Mouse (Mus musculus): Measurements from ENCODE around the gene Siah1b. TPM values are rescaled to one million over a fixed set of nuclear protein-coding genes. Genes with fewer than 3 reads are reported as not detected.

The Siah1b gene
- 2.6 TPM for polyA plus RNA-seq (2017; shearing (Covaris generic))

DNA sequence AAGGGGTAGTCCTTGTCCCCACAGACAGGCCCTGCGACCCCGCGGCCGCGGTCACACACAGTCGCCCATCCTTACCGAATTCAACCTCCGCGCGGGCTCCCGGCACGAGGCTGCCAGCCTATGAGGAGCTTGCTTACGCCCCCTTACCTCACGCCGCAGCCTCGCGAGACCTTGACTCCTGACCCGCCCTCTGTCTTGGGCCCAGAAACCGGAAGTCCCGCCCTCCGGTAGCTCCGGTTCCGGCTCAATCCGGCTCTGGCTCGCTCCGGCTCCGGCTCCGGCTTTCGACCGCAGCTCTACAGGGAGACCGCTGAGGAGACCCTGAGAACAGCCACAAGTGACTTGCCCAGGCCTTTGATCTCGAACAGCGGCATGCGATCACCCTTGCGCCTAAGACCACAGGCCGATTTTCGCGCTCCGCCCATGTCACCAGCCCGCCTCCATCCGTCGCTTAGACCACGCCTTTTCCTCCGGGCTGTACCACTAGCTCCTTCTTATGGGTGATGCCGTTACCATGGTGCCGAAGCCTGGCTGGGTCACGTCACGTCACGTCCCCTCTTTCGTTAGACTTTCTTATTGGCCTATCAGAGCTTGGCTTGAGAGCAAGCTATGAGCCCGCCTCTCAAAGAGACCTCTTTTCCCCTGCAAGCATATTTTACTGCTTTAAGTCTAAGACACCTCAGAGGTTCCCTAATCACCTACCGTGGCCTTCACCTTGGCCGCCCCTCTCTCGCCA, at the start of gene Siah1b:
Gene Siah1b, minus strand, starts transcription at position 454 of the 736 bp plus-strand sequence.

GRCm38 (mm10) chrX:164088582-164088981, 12.3 kb upstream of the Siah1b start, which contains the start of gene Cltrn:
Gene Cltrn, plus strand, starts transcription at chrX:164088830.

GRCm38 (mm10) chrX:164027607-164028289, 48.5 kb downstream of the Siah1b start, which contains the start of gene Car5b:
Gene Car5b, minus strand, starts transcription at chrX:164027997.

Other genes with a start within 250 kb of the Siah1b start
- 21.4 TPM for gene Ap1s2, start 167.5 kb downstream of the Siah1b start, polyA plus RNA-seq (2017; shearing (Covaris generic))
- gene Zrsr2, start 117.8 kb downstream of the Siah1b start, polyA plus RNA-seq (2017; shearing (Covaris generic)) = 60.2 TPM
- 4.5 TPM for gene Car5b, start 48.5 kb downstream of the Siah1b start, polyA plus RNA-seq (2017; shearing (Covaris generic))
- gene Cltrn, start 12.3 kb upstream of the Siah1b start, polyA plus RNA-seq (2017; shearing (Covaris generic)) = not detected
- gene Ace2, start 62.8 kb upstream of the Siah1b start, polyA plus RNA-seq (2017; shearing (Covaris generic)) = not detected
- not detected for gene Bmx, start 181.7 kb upstream of the Siah1b start, polyA plus RNA-seq (2017; shearing (Covaris generic))
- gene Pir, start 192.9 kb upstream of the Siah1b start, polyA plus RNA-seq (2017; shearing (Covaris generic)) = 0.24 TPM

Measured in activated CD4-positive, CD25-positive, alpha-beta regulatory T cell, adult 9 weeks (primary cell).